Comparison of ENCODE assay signal across 8 mouse cellular contexts in genomic region chr1:65112807-65113196, GRCm38 (mm10). TPM values are rescaled to one million over a fixed set of nuclear protein-coding genes. Genes with fewer than 3 reads are reported as not detected.
DNase-seq lines count a peak whose midpoint lies in the region; ATAC-seq and TF ChIP-seq lines count a peak whose summit lies in the region.

No protein-coding gene starts in this region.

- H3K9me3 ChIP-seq in liver, embryonic 15.5 days (replicated peaks): no peaks in the 10 kb centered on the region
- H3K9me3 ChIP-seq in neural tube, embryonic 15.5 days (replicated peaks): no peaks in the 10 kb centered on the region

- no peak overlapping the region for H3K9ac ChIP-seq in liver, embryonic 15.5 days
- no peak overlapping the region for H3K9ac ChIP-seq in neural tube, embryonic 15.5 days (replicated peaks)

- TF ChIP-seq CTCF in testis, adult 2 months (IDR thresholded peaks at IDR 0.05; ENCODE audit: control insufficient read depth, insufficient read depth, insufficient replicate concordance, low read depth, low read length): no peak

- peak; percentile 52 for ATAC-seq in liver, embryonic 15.5 days (ENCODE audit: insufficient read depth)
- ATAC-seq in neural tube, embryonic 15.5 days (ENCODE audit: low FRiP score): no peak; the same call in 1 of the 2 replicates

- peaks cover 3% of the 10 kb centered on the region; the same call in 1 of the 2 replicates for H3K4me1 ChIP-seq in testis, adult 2 months (ENCODE audit: control insufficient read depth, insufficient read depth, low read length)
- peaks cover 5% of the 10 kb centered on the region; the same call in 1 of the 2 replicates for H3K4me1 ChIP-seq in liver, embryonic 15.5 days (replicated peaks)
- peaks cover 8% of the 10 kb centered on the region for H3K4me1 ChIP-seq in neural tube, embryonic 15.5 days

- peak overlapping the region; percentile 31 for H3K4me3 ChIP-seq in testis, adult 2 months (ENCODE audit: control insufficient read depth, low read depth, low read length)
- H3K4me3 ChIP-seq in liver, embryonic 15.5 days (replicated peaks): no peak overlapping the region
- H3K4me3 ChIP-seq in neural tube, embryonic 15.5 days (replicated peaks): no peak overlapping the region

- H3K4me2 ChIP-seq in liver, embryonic 15.5 days: peak overlapping the region; percentile 29
- peak overlapping the region; percentile 41 for H3K4me2 ChIP-seq in neural tube, embryonic 15.5 days

- no peaks in the 10 kb centered on the region for H3K27me3 ChIP-seq in testis, adult 2 months (ENCODE audit: control insufficient read depth, insufficient read depth, low read length)
- H3K27me3 ChIP-seq in liver, embryonic 15.5 days: no peaks in the 10 kb centered on the region
- H3K27me3 ChIP-seq in neural tube, embryonic 15.5 days (replicated peaks): no peaks in the 10 kb centered on the region

- no peaks in the 10 kb centered on the region for H3K36me3 ChIP-seq in testis, adult 2 months (ENCODE audit: control insufficient read depth, insufficient read depth, low read length)
- H3K36me3 ChIP-seq in liver, embryonic 15.5 days (replicated peaks): no peaks in the 10 kb centered on the region
- H3K36me3 ChIP-seq in neural tube, embryonic 15.5 days: no peaks in the 10 kb centered on the region

- intact Hi-C loops in heart, postnatal 36 days (cut with DNase I): loop anchor here (1.0 kb wide), 1 partner anchor 66 kb away; no protein-coding TSS in a partner anchor

- H3K27ac ChIP-seq in testis, adult 2 months (ENCODE audit: control insufficient read depth, insufficient read depth, low read depth, low read length): peak overlapping the region; percentile 36; the same call in 1 of the 2 replicates
- H3K27ac ChIP-seq in liver, embryonic 15.5 days (replicated peaks): peak overlapping the region; percentile 71
- no peak overlapping the region for H3K27ac ChIP-seq in neural tube, embryonic 15.5 days (replicated peaks)

- 32% methylated on average over 14 of the region's 14 CpGs for WGBS in liver, embryonic 15.5 days (ENCODE audit: insufficient replicate concordance)
- WGBS in neural tube, embryonic 15.5 days: 54% methylated on average over 14 of the region's 14 CpGs

- no peak for DNase-seq in testis, postnatal 14 days (ENCODE audit: low spot score)
- peak; percentile 13 to 16 for DNase-seq in heart, postnatal 36 days
- DNase-seq in layer of hippocampus, adult 9-11 months: no peak
- no peak for DNase-seq in gastrocnemius, adult 18-20 months (ENCODE audit: low spot score)
- DNase-seq in left cerebral cortex, adult 11 months (ENCODE audit: low spot score): no peak

- 0 out of 2 replicates have a peak, but pooled peaks have one; percentile 15 for TF ChIP-seq POLR2A in testis, adult 2 months (IDR thresholded peaks at IDR 0.05; ENCODE audit: control insufficient read depth, low read depth, low read length)

RNA-seq across cellular contexts. Expression of gene Gm28845, which starts 6.6 kb away (rescaled TPM):
- not detected in 2 replicates for polyA plus RNA-seq in testis, adult 2 months (2012; rRNA removed)
- total RNA-seq in heart, postnatal 36 days (2021): not detected
- polyA plus RNA-seq in liver, embryonic 15.5 days (2015; fragmentation: Nextera tagmentation; extraction: Ambion mirVana): not detected in 2 replicates
- 0.56 TPM in 1 of 2 replicates, not detected in the other for polyA plus RNA-seq in neural tube, embryonic 15.5 days (2015; fragmentation: Nextera tagmentation; extraction: Ambion mirVana)
- total RNA-seq in gastrocnemius, adult 18-20 months (2021): not detected

RNA-seq across cellular contexts. Expression of gene Cryga, which starts 9.6 kb away (rescaled TPM):
- polyA plus RNA-seq in testis, adult 2 months (2012; rRNA removed): not detected in 2 replicates
- total RNA-seq in heart, postnatal 36 days (2021): not detected
- polyA plus RNA-seq in liver, embryonic 15.5 days (2015; fragmentation: Nextera tagmentation; extraction: Ambion mirVana): not detected in 2 replicates
- 0.35 TPM in 1 of 2 replicates, not detected in the other for polyA plus RNA-seq in neural tube, embryonic 15.5 days (2015; fragmentation: Nextera tagmentation; extraction: Ambion mirVana)
- not detected for total RNA-seq in gastrocnemius, adult 18-20 months (2021)

RNA-seq across cellular contexts. Expression of gene D630023F18Rik, which starts 10.2 kb away (rescaled TPM):
- polyA plus RNA-seq in testis, adult 2 months (2012; rRNA removed): 0.08 TPM in 1 of 2 replicates, not detected in the other
- not detected for total RNA-seq in heart, postnatal 36 days (2021)
- 0.31 and 0.41 TPM in 2 replicates for polyA plus RNA-seq in liver, embryonic 15.5 days (2015; fragmentation: Nextera tagmentation; extraction: Ambion mirVana)
- polyA plus RNA-seq in neural tube, embryonic 15.5 days (2015; fragmentation: Nextera tagmentation; extraction: Ambion mirVana): 2.3 and 2.4 TPM in 2 replicates
- not detected for total RNA-seq in gastrocnemius, adult 18-20 months (2021)

RNA-seq across cellular contexts. Expression of gene Crygb, which starts 30.7 kb away (rescaled TPM):
- polyA plus RNA-seq in testis, adult 2 months (2012; rRNA removed): not detected in 2 replicates
- not detected for total RNA-seq in heart, postnatal 36 days (2021)
- not detected in 2 replicates for polyA plus RNA-seq in liver, embryonic 15.5 days (2015; fragmentation: Nextera tagmentation; extraction: Ambion mirVana)
- 0.69 and 1.6 TPM in 2 replicates for polyA plus RNA-seq in neural tube, embryonic 15.5 days (2015; fragmentation: Nextera tagmentation; extraction: Ambion mirVana)
- total RNA-seq in gastrocnemius, adult 18-20 months (2021): not detected

RNA-seq across cellular contexts. Expression of gene Crygc, which starts 39.3 kb away (rescaled TPM):
- 0.94 and 5.6 TPM in 2 replicates for polyA plus RNA-seq in testis, adult 2 months (2012; rRNA removed)
- not detected for total RNA-seq in heart, postnatal 36 days (2021)
- polyA plus RNA-seq in liver, embryonic 15.5 days (2015; fragmentation: Nextera tagmentation; extraction: Ambion mirVana): not detected in 2 replicates
- not detected in 2 replicates for polyA plus RNA-seq in neural tube, embryonic 15.5 days (2015; fragmentation: Nextera tagmentation; extraction: Ambion mirVana)
- not detected for total RNA-seq in gastrocnemius, adult 18-20 months (2021)

Comparison
In these comparisons a context has a peak if more than half of its experiments do, and no peak if none do; other contexts are left out.
1. DNase-seq: peak in heart, postnatal 36 days (2 of 2); none in testis, postnatal 14 days (single experiment), layer of hippocampus, adult 9-11 months (single experiment), gastrocnemius, adult 18-20 months (single experiment) and left cerebral cortex, adult 11 months (single experiment).